Mouse (Mus musculus): ENCODE results near the gene Camsap3. TPM values are rescaled to one million over a fixed set of nuclear protein-coding genes. Genes with fewer than 3 reads are reported as not detected.
A peak's percentile ranks its signal among the peaks of the same experiment; 100 is the strongest.

Camsap3 gene
- polyA plus RNA-seq, 1 experiment: 33.1 TPM

DNA sequence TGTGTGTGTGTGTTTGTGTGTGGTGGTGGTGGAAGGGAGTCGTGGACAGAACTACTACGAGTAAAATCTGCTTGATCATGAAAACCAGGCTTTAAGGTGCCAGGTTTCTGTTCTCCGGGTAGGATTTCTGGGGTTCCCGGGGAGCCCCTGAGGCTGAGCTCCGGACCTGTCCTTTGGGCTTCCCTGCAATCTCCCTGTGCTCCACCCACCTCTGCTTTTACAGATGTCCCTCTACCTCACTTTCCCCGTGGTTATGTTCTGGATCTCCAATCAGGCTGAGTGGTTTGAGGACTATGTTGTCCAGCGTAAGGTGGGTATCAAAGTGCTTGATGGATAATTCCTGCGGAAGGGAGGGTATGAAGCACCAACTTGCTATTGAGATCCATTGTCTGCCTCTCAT is 35.0 kb downstream of the Camsap3 start:
- Histone ChIP-seq H3K4me1 (ENCODE audit: control insufficient read depth, insufficient read depth, low read length) (no peaks in the 10 kb centered on the region; the same call in 1 of the 2 replicates), H3K4me3 (replicated peaks; ENCODE audit: extremely low read depth, low read depth, low read length) (no peak overlapping the region)
- no peak for DNase-seq
- WGBS: 58% methylated on average over 8 of the region's 8 CpGs
- TF ChIP-seq CTCF (IDR thresholded peaks at IDR 0.05; ENCODE audit: insufficient read depth, low read length) (no peak), POLR2A (IDR thresholded peaks at IDR 0.05; ENCODE audit: borderline replicate concordance, extremely low read depth, low read depth, low read length) (no peak)

DNA sequence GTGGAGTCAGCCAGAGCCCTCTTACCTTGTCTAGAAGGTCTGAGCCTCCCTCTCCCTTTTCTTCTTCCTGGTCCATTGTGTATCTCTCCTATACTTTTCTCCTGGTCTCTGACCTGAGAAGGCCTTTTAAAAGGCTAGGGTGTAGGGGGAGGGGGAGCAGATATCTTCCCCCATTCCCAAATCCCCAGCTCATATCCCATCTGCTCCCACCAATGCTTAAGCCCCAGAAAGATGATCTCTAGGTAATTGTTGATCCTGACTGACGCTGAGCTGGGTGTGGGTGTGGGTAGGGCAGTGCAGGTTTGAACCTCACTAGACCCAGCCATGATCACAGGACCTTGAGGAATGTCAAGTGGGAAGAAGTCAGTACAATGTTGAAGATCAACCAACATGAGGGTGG is 38.4 kb downstream of the Camsap3 start, which contains the start of gene Pcp2:
Pcp2 (minus strand) TSS at position 101 of the 400 bp plus-strand sequence.
- no peak for DNase-seq

GRCm38 (mm10) chr8:3626971-3627370 is 39.9 kb downstream of the Camsap3 start:
- 31% methylated on average over 5 of the region's 5 CpGs for WGBS
- no peak overlapping the region for H3K4me3 ChIP-seq (replicated peaks; ENCODE audit: extremely low read depth, low read depth, low read length)
- TF ChIP-seq POLR2A (IDR thresholded peaks at IDR 0.05; ENCODE audit: borderline replicate concordance, extremely low read depth, low read depth, low read length) (no peak), CTCF (IDR thresholded peaks at IDR 0.05; ENCODE audit: insufficient read depth, low read length) (no peak)
- H3K4me1 ChIP-seq (ENCODE audit: control insufficient read depth, insufficient read depth, low read length): no peaks in the 10 kb centered on the region
- no peak for DNase-seq

More for the DNA sequence above, 38.4 kb downstream of the Camsap3 start, which contains the start of gene Pcp2:
- H3K4me1 ChIP-seq (ENCODE audit: control insufficient read depth, insufficient read depth, low read length): no peaks in the 10 kb centered on the region
- 53% methylated on average over 1 of the region's 1 CpGs for WGBS
- TF ChIP-seq CTCF (IDR thresholded peaks at IDR 0.05; ENCODE audit: insufficient read depth, low read length): no peak
- no peak for TF ChIP-seq POLR2A (IDR thresholded peaks at IDR 0.05; ENCODE audit: borderline replicate concordance, extremely low read depth, low read depth, low read length)
- H3K4me3 ChIP-seq (replicated peaks; ENCODE audit: extremely low read depth, low read depth, low read length): no peak within 1 kb of the TSS

DNA sequence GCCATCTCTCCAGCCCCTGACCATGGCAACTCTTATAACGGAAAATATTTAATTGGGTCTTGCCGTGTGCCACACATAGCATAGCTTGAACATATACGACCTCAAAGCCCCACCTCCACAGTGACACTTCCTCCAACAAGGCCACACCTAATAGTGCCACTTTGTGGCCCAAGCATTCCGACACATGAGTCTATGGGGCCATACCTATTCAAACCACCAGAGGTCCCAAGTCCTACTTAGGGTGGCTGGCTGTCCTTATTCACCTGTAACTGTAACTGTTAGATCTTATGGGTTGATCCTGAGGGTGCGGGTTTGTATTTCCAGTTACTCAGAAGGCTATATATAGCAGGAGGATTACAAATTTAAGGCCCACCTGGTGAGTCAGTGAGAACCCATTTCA is 40.9 kb downstream of the Camsap3 start:
- WGBS: 28% methylated on average over 5 of the region's 5 CpGs
- Histone ChIP-seq H3K4me1 (ENCODE audit: control insufficient read depth, insufficient read depth, low read length) (no peaks in the 10 kb centered on the region), H3K4me3 (replicated peaks; ENCODE audit: extremely low read depth, low read depth, low read length) (no peak overlapping the region)
- TF ChIP-seq CTCF (IDR thresholded peaks at IDR 0.05; ENCODE audit: insufficient read depth, low read length) (no peak), POLR2A (IDR thresholded peaks at IDR 0.05; ENCODE audit: borderline replicate concordance, extremely low read depth, low read depth, low read length) (no peak)
- DNase-seq: no peak

GRCm38 (mm10) chr8:3630647-3631477 is 43.8 kb downstream of the Camsap3 start, which contains the start of gene Stxbp2:
Gene Stxbp2, plus strand, starts transcription at chr8:3630955.
- WGBS: 5% methylated on average over 47 of the region's 47 CpGs
- TF ChIP-seq CTCF (IDR thresholded peaks at IDR 0.05; ENCODE audit: insufficient read depth, low read length) (no peak), POLR2A (IDR thresholded peaks at IDR 0.05; ENCODE audit: borderline replicate concordance, extremely low read depth, low read depth, low read length) (peak; percentile 64; the same call in 1 of the 2 replicates)
- H3K4me3 ChIP-seq (replicated peaks; ENCODE audit: extremely low read depth, low read depth, low read length): peak within 1 kb of the TSS; percentile 81
- DNase-seq: peak; percentile 79
- no peaks in the 10 kb centered on the region for H3K4me1 ChIP-seq (ENCODE audit: control insufficient read depth, insufficient read depth, low read length)

DNA sequence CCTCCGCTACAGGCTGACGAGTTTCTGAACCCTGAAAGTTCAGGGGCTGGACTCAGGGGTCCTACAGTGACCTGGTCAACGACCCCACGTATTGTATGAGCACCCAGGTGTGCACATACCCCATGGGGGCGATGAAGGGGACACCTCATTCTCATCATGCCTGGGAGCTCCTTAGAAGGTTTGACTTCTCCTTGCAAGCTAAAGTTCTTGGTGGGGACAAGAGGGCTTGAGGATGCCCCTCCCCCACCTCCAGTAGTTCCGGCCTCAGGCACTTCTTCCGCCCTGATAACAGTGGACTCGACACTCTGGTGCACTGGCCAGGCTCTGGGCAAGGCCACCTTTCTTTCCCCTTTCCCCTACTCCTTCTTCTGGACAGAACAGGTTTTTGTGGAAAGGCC is 44.4 kb downstream of the Camsap3 start:
- WGBS: 9% methylated on average over 8 of the region's 8 CpGs
- DNase-seq: peak; percentile 24
- TF ChIP-seq CTCF (IDR thresholded peaks at IDR 0.05; ENCODE audit: insufficient read depth, low read length) (no peak), POLR2A (IDR thresholded peaks at IDR 0.05; ENCODE audit: borderline replicate concordance, extremely low read depth, low read depth, low read length) (no peak)

GRCm38 (mm10) chr8:3645804-3646203 is 58.7 kb downstream of the Camsap3 start:
- no peak for TF ChIP-seq POLR2A (IDR thresholded peaks at IDR 0.05; ENCODE audit: borderline replicate concordance, extremely low read depth, low read depth, low read length)
- TF ChIP-seq CTCF (IDR thresholded peaks at IDR 0.05; ENCODE audit: insufficient read depth, low read length): peak; percentile 36; the same call in 1 of the 2 replicates
- WGBS: 18% methylated on average over 5 of the region's 5 CpGs
- DNase-seq: peak; percentile 58
- Histone ChIP-seq H3K4me1 (ENCODE audit: control insufficient read depth, insufficient read depth, low read length) (no peaks in the 10 kb centered on the region), H3K4me3 (replicated peaks; ENCODE audit: extremely low read depth, low read depth, low read length) (no peak overlapping the region)

More for the DNA sequence above, 44.4 kb downstream of the Camsap3 start:
- Histone ChIP-seq H3K4me1 (ENCODE audit: control insufficient read depth, insufficient read depth, low read length) (no peaks in the 10 kb centered on the region), H3K4me3 (replicated peaks; ENCODE audit: extremely low read depth, low read depth, low read length) (peak overlapping the region; percentile 81)

DNA sequence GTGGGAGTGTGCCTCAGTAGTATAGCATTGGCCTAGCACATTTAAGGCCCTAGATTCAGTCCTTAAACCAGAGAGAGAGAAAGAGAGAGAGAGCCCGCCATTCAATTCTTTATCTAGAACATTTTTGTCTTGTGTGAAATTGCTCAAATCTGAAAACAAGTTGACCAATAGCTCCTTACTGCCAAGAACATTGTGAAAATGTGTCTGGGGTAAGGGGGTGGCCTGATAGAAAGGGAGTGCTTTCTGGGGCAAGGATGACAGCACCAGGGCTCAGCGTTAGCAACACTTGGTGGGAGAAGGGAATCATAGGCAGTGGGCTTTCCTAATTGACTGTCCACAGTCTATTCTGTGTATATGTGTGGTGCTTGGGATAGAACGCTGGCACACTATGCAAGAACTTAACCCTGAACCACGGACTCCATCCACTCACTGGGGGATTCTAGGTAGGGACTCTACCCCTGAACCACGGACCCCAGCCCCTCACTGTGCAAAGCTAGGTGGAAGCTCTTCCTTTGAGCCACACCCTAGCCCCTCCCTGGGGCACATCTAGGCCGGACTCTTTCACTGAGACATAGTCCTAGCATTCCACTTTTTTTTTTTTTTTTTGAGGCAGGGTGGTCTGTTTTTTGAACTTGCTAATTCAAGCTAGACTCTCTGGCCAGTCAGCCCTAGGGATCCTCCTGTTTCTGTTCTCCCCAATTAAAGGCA is 59.9 kb downstream of the Camsap3 start:
- DNase-seq: no peak
- no peak for TF ChIP-seq CTCF (IDR thresholded peaks at IDR 0.05; ENCODE audit: insufficient read depth, low read length)
- no peak for TF ChIP-seq POLR2A (IDR thresholded peaks at IDR 0.05; ENCODE audit: borderline replicate concordance, extremely low read depth, low read depth, low read length)
- no peak overlapping the region for H3K4me3 ChIP-seq (replicated peaks; ENCODE audit: extremely low read depth, low read depth, low read length)
- WGBS: 70% methylated on average over 6 of the region's 6 CpGs
- H3K4me1 ChIP-seq (ENCODE audit: control insufficient read depth, insufficient read depth, low read length): no peaks in the 10 kb centered on the region

DNA sequence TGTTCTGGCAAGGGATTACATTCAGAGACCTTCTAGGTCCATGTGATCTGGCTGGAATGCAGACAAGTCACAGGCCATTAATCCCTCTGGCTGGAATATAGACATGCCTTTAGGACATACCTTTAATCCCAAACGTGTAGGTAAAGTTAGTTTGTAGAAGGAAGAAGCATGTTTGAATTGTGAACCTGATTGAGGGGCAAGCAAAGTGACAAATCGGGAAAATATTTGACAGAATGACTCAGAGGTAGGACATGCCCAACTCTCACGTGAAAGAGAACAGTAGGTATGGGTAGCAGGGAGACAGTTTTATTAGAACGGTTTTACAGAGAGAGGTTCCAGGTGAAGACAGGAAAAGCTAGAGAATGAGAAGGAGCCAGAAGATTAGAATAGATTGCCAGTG is 60.5 kb downstream of the Camsap3 start:
- no peak for DNase-seq
- 66% methylated on average over 4 of the region's 4 CpGs for WGBS
- TF ChIP-seq CTCF (IDR thresholded peaks at IDR 0.05; ENCODE audit: insufficient read depth, low read length) (no peak), POLR2A (IDR thresholded peaks at IDR 0.05; ENCODE audit: borderline replicate concordance, extremely low read depth, low read depth, low read length) (no peak)
- Histone ChIP-seq H3K4me3 (replicated peaks; ENCODE audit: extremely low read depth, low read depth, low read length) (no peak overlapping the region), H3K4me1 (ENCODE audit: control insufficient read depth, insufficient read depth, low read length) (no peaks in the 10 kb centered on the region)
